Mouse (Mus musculus) forebrain, postnatal 0 days (tissue): Measurements from ENCODE around the gene Heatr4. TPM values are rescaled to one million over a fixed set of nuclear protein-coding genes. Genes with fewer than 3 reads are reported as not detected.

Experiments
- ATAC-seq: fragments of 200-750 bp; cut with Nextera tagmentation; 2 replicates; pipeline ENCODE4 v1.8.0; 2017; ENCODE audit warnings: mild to moderate bottlenecking, moderate library complexity
- DNase-seq: peaks from one replicate; pipeline ENCODE4 v3.0.0-alpha.2; 2015
- H3K27ac ChIP-seq: fragments of 300-500 bp; sonication (generic); 2 replicates; pipeline ENCODE4 v1.5.1; 2014; ENCODE audit warnings: low read depth, mild to moderate bottlenecking, antibody characterized with exemption, low read length, moderate library complexity, mixed read lengths
- H3K27me3 ChIP-seq: fragments of 300-500 bp; sonication (generic); 2 replicates; pipeline ENCODE4 v1.6.1; 2014; ENCODE audit warnings: mild to moderate bottlenecking, low read length, mixed read lengths; ENCODE audit not compliant: insufficient read depth
- H3K36me3 ChIP-seq: fragments of 300-500 bp; sonication (generic); 2 replicates; pipeline ENCODE4 v1.6.1; 2014; ENCODE audit warnings: mild to moderate bottlenecking, moderate library complexity; ENCODE audit not compliant: insufficient read depth
- H3K4me1 ChIP-seq: fragments of 300-500 bp; sonication (generic); 2 replicates; pipeline ENCODE4 v1.6.1; 2014; ENCODE audit warnings: antibody characterized with exemption; ENCODE audit not compliant: insufficient read depth
- H3K4me2 ChIP-seq: fragments of 300-500 bp; sonication (generic); 2 replicates; pipeline ENCODE4 v1.6.1; 2014; ENCODE audit warnings: low read depth, mild to moderate bottlenecking, moderate library complexity
- H3K4me3 ChIP-seq: fragments of 300-500 bp; sonication (generic); 2 replicates; pipeline ENCODE4 v1.5.1; 2014; ENCODE audit warnings: low read depth, low read length, mixed read lengths
- H3K9ac ChIP-seq: fragments of 300-500 bp; sonication (generic); 2 replicates; pipeline ENCODE4 v1.6.1; 2014; ENCODE audit warnings: mild to moderate bottlenecking
- H3K9me3 ChIP-seq: fragments of 300-500 bp; sonication (generic); 2 replicates; pipeline ENCODE4 v1.6.1; 2016; ENCODE audit warnings: low read length
- CTCF ChIP-seq: sonication (generic); IDR thresholded peaks from 2 replicates; pipeline ENCODE4 v1.5.1; 2016; ENCODE audit warnings: antibody characterized with exemption, control low read depth, low read depth
- WGBS: fragments of 180-500 bp; shearing (Covaris S2); extraction: QIAGEN DNeasy Blood & Tissue Kit; methylation state at CpG from one replicate; pipeline ENCODE4 v1.1.7; 2014; 5-methylcytosine and 5-hydroxymethylcytosine counted together
- polyA plus RNA-seq: library from polyadenylated mRNA; unstranded; fragments of >200 nt; fragmentation: Nextera tagmentation; extraction: Ambion mirVana; gene quantifications from 2 replicates; pipeline ENCODE4 v1.2.1, GENCODE M21; 2015
- total RNA-seq: library from RNA; depleted of rRNA; stranded (reverse); fragments of >200 nt; gene quantifications from 2 replicates; pipeline ENCODE4 v1.2.3, GENCODE M21; 2014

The Heatr4 gene
- total and polyA plus RNA-seq, 2 experiments from 2014 or later: 0.05 TPM

DNA sequence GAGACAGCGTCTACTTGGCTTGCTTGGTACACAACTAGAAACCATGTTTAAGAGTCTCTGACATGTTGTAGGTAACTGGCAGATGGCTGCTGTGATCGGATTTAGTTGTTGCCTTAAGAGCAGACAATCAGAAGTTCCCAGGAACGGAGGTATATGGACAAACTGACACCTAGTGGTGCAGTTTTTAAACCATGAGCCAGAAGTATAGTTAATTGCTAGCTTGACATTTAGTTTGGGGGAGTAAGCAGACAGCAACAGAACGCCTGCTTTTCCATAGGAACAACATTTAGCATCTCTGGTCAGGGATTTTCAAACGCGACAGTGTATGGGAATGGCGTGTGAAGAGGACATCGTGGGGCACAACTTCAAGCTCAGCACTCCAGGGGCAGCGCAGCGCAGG, 47.1 kb downstream of the Heatr4 start:
- no peak for DNase-seq
- Histone ChIP-seq H3K4me2 (no peak overlapping the region), H3K9me3 (no peaks in the 10 kb centered on the region), H3K4me1 (no peaks in the 10 kb centered on the region), H3K36me3 (no peaks in the 10 kb centered on the region), H3K27me3 (no peaks in the 10 kb centered on the region), H3K27ac (no peak overlapping the region), H3K9ac (no peak overlapping the region), H3K4me3 (no peak overlapping the region)
- TF ChIP-seq CTCF: no peak
- WGBS: 65% methylated on average over 10 of the region's 10 CpGs
- ATAC-seq: no peak

DNA sequence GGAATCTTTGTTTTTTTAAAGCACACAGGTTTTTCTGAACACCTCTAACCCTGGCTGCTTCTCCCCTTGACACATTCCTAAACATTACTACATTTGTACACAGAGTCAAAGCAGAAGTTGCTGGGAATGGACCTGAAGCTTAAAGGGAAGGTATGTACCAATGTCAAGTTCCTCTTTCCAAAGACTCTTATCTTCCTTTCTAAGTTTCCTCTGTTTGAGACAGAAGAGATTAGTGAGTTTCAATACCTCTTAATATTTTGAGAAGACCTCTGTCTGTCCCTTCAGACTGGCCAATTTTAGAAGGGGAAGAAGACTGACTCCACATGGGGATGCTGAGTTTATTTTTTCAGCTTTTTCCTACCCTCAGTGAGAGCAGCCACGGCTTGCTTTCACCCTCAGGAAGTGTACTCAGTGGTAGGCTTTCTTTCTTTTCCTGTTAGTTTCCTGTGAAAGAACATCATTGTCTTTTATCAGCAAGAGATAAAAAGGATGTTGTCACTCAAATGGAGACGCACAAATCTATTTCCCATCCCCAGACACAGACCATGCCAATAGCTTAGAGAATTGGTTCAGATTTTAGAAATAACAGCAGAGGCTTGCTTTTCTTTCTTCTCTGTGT, 55.4 kb downstream of the Heatr4 start:
- Histone ChIP-seq H3K4me3 (no peak overlapping the region), H3K4me1 (no peaks in the 10 kb centered on the region), H3K9ac (no peak overlapping the region), H3K9me3 (no peaks in the 10 kb centered on the region), H3K27me3 (no peaks in the 10 kb centered on the region), H3K36me3 (no peaks in the 10 kb centered on the region), H3K27ac (no peak overlapping the region), H3K4me2 (no peak overlapping the region)
- 35% methylated on average over 2 of the region's 2 CpGs for WGBS
- DNase-seq: no peak
- ATAC-seq: no peak
- TF ChIP-seq CTCF: no peak

- TF ChIP-seq CTCF: no peak
- Histone ChIP-seq H3K4me2 (no peak overlapping the region), H3K9me3 (no peaks in the 10 kb centered on the region), H3K9ac (no peak overlapping the region), H3K4me1 (no peaks in the 10 kb centered on the region), H3K27me3 (no peaks in the 10 kb centered on the region), H3K4me3 (no peak overlapping the region), H3K27ac (no peak overlapping the region), H3K36me3 (no peaks in the 10 kb centered on the region)
- 83% methylated on average over 4 of the region's 4 CpGs for WGBS
- DNase-seq (no peak), ATAC-seq (no peak)
Measured at GRCm38 (mm10) chr12:83927747-83928146, 56.9 kb downstream of the Heatr4 start.

GRCm38 (mm10) chr12:83926061-83926460, 58.6 kb downstream of the Heatr4 start:
- Histone ChIP-seq H3K4me2 (no peak overlapping the region), H3K9me3 (no peaks in the 10 kb centered on the region), H3K9ac (no peak overlapping the region), H3K4me3 (no peak overlapping the region), H3K36me3 (no peaks in the 10 kb centered on the region), H3K4me1 (no peaks in the 10 kb centered on the region), H3K27ac (no peak overlapping the region), H3K27me3 (no peaks in the 10 kb centered on the region)
- DNase-seq: no peak
- TF ChIP-seq CTCF: no peak
- WGBS: 50% methylated on average over 2 of the region's 2 CpGs
- ATAC-seq: no peak

DNA sequence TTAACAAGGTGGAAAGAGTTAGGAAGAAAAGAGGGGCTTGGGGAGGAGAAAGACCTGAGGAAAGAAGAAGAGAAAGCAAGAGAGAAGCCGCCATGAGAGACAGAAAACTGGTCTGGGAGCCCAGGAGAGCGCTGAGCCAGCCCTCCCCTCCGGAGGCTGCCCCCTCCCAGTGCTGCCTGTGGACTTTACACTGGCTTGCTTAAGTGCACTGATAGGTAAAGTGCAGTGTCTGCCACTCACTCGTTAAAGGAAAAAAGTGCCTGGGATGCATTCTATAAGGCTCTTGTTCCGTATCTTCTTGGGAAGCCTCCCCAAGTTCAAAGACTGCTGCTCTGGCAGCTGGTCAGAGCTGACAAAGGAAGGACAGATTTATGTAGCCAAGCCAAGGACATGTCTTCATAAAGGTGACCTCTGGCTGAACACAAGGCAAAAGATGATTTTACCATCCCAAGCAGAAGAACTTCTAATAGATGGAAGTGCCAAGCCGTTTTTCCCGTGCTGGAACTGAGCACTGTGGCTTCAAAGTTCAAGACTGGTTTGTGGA, 59.4 kb downstream of the Heatr4 start:
- ATAC-seq (no peak), DNase-seq (no peak)
- WGBS: 62% methylated on average over 7 of the region's 7 CpGs
- no peak overlapping the region for H3K9ac ChIP-seq
- H3K4me2 ChIP-seq: no peak overlapping the region
- H3K36me3 ChIP-seq: no peaks in the 10 kb centered on the region
- peaks cover 6% of the 10 kb centered on the region; the same call in 1 of the 2 replicates for H3K4me1 ChIP-seq
- no peak overlapping the region for H3K4me3 ChIP-seq
- no peak overlapping the region for H3K27ac ChIP-seq
- TF ChIP-seq CTCF: no peak
- H3K27me3 ChIP-seq: no peaks in the 10 kb centered on the region
- H3K9me3 ChIP-seq: no peaks in the 10 kb centered on the region

- peaks cover 6% of the 10 kb centered on the region; the same call in 1 of the 2 replicates for H3K4me1 ChIP-seq
- no peak for TF ChIP-seq CTCF
- no peaks in the 10 kb centered on the region for H3K36me3 ChIP-seq
- ATAC-seq: no peak
- H3K4me3 ChIP-seq: no peak overlapping the region
- no peak overlapping the region for H3K9ac ChIP-seq
- H3K9me3 ChIP-seq: no peaks in the 10 kb centered on the region
- no peak for DNase-seq
- no peaks in the 10 kb centered on the region for H3K27me3 ChIP-seq
- no peak overlapping the region for H3K4me2 ChIP-seq
- 62% methylated on average over 3 of the region's 3 CpGs for WGBS
- H3K27ac ChIP-seq: no peak overlapping the region
Measured at GRCm38 (mm10) chr12:83924332-83924731, 60.3 kb downstream of the Heatr4 start.

DNA sequence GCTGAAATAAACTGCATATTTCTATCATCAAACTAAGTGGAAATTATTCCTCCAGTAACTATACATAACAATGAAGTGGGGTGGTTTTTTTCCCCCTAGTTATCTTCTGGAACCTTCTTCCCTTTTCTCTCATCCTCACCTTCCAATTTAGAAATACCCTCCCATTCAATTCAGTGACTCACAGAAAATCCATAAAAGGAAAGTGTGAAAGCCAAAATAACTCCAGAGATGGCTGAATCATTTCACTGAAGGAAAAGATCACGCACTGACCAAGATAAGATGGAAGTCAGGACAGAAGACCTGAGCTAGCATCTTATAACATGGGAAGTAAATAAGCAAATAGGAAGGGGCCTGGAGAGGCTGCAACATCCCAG, 61.2 kb downstream of the Heatr4 start:
- Histone ChIP-seq H3K9ac (no peak overlapping the region), H3K9me3 (no peaks in the 10 kb centered on the region), H3K4me2 (no peak overlapping the region), H3K27ac (no peak overlapping the region), H3K27me3 (no peaks in the 10 kb centered on the region), H3K36me3 (no peaks in the 10 kb centered on the region), H3K4me1 (peaks cover 6% of the 10 kb centered on the region; the same call in 1 of the 2 replicates), H3K4me3 (no peak overlapping the region)
- WGBS: 80% methylated on average over 1 of the region's 1 CpGs
- TF ChIP-seq CTCF: no peak
- DNase-seq (no peak), ATAC-seq (no peak)
